Mouse (Mus musculus): ENCODE results near the gene Nfya. TPM values are rescaled to one million over a fixed set of nuclear protein-coding genes. Genes with fewer than 3 reads are reported as not detected.
"Not testable (repeated sequence)": the region's sequence is repeated elsewhere in the genome, so short reads cannot be mapped to it uniquely, and the experiment has no call there.

Gene Nfya
- total and polyA plus RNA-seq, 3 experiments, result 26.9 to 44.2 (median 29.3) TPM

DNA sequence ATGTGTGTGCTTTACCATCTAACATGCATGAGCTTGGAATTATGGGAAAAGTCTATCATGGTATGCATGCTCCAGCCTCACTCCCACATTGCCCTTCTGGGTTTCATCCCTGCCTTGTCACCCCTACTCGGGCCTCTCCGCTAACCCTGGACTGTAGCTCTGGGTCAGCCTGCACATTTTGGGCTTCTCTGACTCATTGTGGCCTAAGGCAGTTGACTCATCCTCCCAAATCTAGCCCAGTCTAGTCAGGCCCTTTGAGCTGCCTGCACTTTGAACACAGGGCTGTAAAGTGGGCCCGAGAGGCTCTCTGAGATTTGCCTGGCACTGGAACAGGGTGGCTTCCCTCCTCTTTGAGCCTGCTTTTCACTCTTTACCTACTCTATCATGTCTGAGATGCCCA is 53.9 kb downstream of the Nfya start:
- Histone ChIP-seq H3K9ac (ENCODE audit: insufficient read depth, low read depth) (no peak overlapping the region), H3K4me3 (replicated peaks in 1 of 3; ENCODE audit: low read depth in 2 of 3, low read length in 2 of 3, poor library complexity in 1 of 3) (no peak overlapping the region), H3K9me3 (replicated peaks; ENCODE audit: low read length) (no peaks in the 10 kb centered on the region), H3K4me2 (ENCODE audit: insufficient read depth, low read depth, poor library complexity, severe bottlenecking) (no peak overlapping the region), H3K36me3 (replicated peaks in 1 of 2; ENCODE audit: control insufficient read depth in 1 of 2, insufficient read depth in 1 of 2, low read length in 1 of 2) (no peaks in the 10 kb centered on the region), H3K4me1 (ENCODE audit: control insufficient read depth in 1 of 2, insufficient read depth in 2 of 2) (peaks cover 5 to 7% of the 10 kb centered on the region in 2 experiments; a peak in 2 of 4 replicates), H3K27ac (ENCODE audit: insufficient read depth, low read depth) (no peak overlapping the region), H3K79me2 (replicated peaks; ENCODE audit: control insufficient read depth, extremely low read depth, insufficient read depth, poor library complexity, severe bottlenecking) (no peaks in the 10 kb centered on the region), H3K27me3 (replicated peaks) (peaks cover 2% of the 10 kb centered on the region)
- DNase-seq (ENCODE audit: extremely low read depth), result peak; percentile 19
- in situ Hi-C loops (cut with MboI; ENCODE audit: low pct_ligation_motif_present, low pct_unique_long_range_greater_than_20kb, low sequenced_read_pairs) (no loop called here), dilution Hi-C loops (cut with MboI; ENCODE audit: extremely low pct_ligation_motif_present, extremely low pct_unique_long_range_greater_than_20kb, low sequenced_read_pairs) (no loop called here)
- peak; percentile 87 for TF ChIP-seq MEF2A (IDR thresholded peaks at IDR 0.05; ENCODE audit: borderline replicate concordance, low read depth, low read length)
- TF ChIP-seq NELFE (IDR thresholded peaks at IDR 0.05; ENCODE audit: low read depth, low read length), result no peak
- 0 out of 2 replicates have a peak, but pooled peaks have one; percentile 19 for TF ChIP-seq EP300 (IDR thresholded peaks at IDR 0.05; ENCODE audit: low read length)
- no peak for TF ChIP-seq ZMIZ1 (IDR thresholded peaks at IDR 0.05; ENCODE audit: low read depth, low read length)
- TF ChIP-seq IRF4 (IDR thresholded peaks at IDR 0.05; ENCODE audit: low read depth, low read length), result no peak
- TF ChIP-seq GABPA (IDR thresholded peaks at IDR 0.05; ENCODE audit: insufficient replicate concordance, low read depth, low read length), result no peak
- no peak for TF ChIP-seq ETS1 (conservative IDR thresholded peaks at IDR 0.05; ENCODE audit: low read depth, low read length)
- TF ChIP-seq HCFC1 (IDR thresholded peaks at IDR 0.05; ENCODE audit: low read depth, low read length), result no peak
- TF ChIP-seq USF1 (IDR thresholded peaks at IDR 0.05; ENCODE audit: low read depth, low read length), result no peak
- TF ChIP-seq SIN3A (IDR thresholded peaks at IDR 0.05; ENCODE audit: low read length), result no peak

DNA sequence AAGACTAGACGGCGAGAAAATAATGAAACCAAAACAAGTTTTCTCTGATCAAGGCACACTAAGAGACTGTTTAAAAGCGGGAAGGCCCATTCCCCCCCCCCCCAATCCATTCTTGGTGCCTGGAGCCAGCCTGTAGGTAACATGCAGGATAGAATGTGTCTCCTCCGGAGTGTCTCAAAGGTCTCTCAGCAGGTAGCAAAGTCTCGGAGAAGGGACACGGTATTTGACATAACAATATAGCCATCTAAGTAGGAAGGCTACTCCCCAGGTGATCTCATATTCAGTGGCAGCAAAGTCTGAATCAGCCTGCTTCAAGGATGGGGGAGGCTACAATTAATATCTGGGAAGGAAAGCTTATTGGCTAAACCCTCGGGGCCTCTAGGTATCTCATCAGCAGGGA is 56.7 kb downstream of the Nfya start:
- H3K79me2 ChIP-seq (replicated peaks; ENCODE audit: control insufficient read depth, extremely low read depth, insufficient read depth, poor library complexity, severe bottlenecking); H3K4me3 ChIP-seq (replicated peaks in 1 of 3; ENCODE audit: low read depth in 2 of 3, low read length in 2 of 3, poor library complexity in 1 of 3): not testable (repeated sequence)

GRCm38 (mm10) chr17:48350681-48351193 is 59.0 kb downstream of the Nfya start:
- no peak overlapping the region for H3K4me3 ChIP-seq (replicated peaks in 1 of 3; ENCODE audit: low read depth in 2 of 3, low read length in 2 of 3, poor library complexity in 1 of 3)
- DNase-seq (ENCODE audit: extremely low read depth), result no peak
- in situ Hi-C loops (cut with MboI; ENCODE audit: low pct_ligation_motif_present, low pct_unique_long_range_greater_than_20kb, low sequenced_read_pairs), result no loop called here
- H3K27ac ChIP-seq (ENCODE audit: insufficient read depth, low read depth), result no peak overlapping the region
- no peaks in the 10 kb centered on the region for H3K36me3 ChIP-seq (replicated peaks in 1 of 2; ENCODE audit: control insufficient read depth in 1 of 2, insufficient read depth in 1 of 2, low read length in 1 of 2)
- TF ChIP-seq UBTF (IDR thresholded peaks at IDR 0.05; ENCODE audit: low read depth, low read length), result no peak
- TF ChIP-seq ZMIZ1 (IDR thresholded peaks at IDR 0.05; ENCODE audit: low read depth, low read length), result no peak
- TF ChIP-seq GABPA (IDR thresholded peaks at IDR 0.05; ENCODE audit: insufficient replicate concordance, low read depth, low read length), result no peak
- no peak for TF ChIP-seq CTCF (conservative IDR thresholded peaks at IDR 0.05 in 1 of 2, IDR thresholded peaks at IDR 0.05 in 1 of 2; ENCODE audit: low read depth in 2 of 2, low read length in 2 of 2)
- no peak for TF ChIP-seq MXI1 (IDR thresholded peaks at IDR 0.05; ENCODE audit: low read depth, low read length)
- TF ChIP-seq MYC (IDR thresholded peaks at IDR 0.05; ENCODE audit: low read depth, low read length), result no peak
- TF ChIP-seq ETS1 (conservative IDR thresholded peaks at IDR 0.05; ENCODE audit: low read depth, low read length), result no peak
- TF ChIP-seq TBP (conservative IDR thresholded peaks at IDR 0.05; ENCODE audit: low read depth, low read length), result no peak
- TF ChIP-seq POLR2A (IDR thresholded peaks at IDR 0.05; ENCODE audit: low read depth, low read length), result no peak
- H3K9ac ChIP-seq (ENCODE audit: insufficient read depth, low read depth), result no peak overlapping the region
- dilution Hi-C loops (cut with MboI; ENCODE audit: extremely low pct_ligation_motif_present, extremely low pct_unique_long_range_greater_than_20kb, low sequenced_read_pairs), result no loop called here
- no peaks in the 10 kb centered on the region for H3K79me2 ChIP-seq (replicated peaks; ENCODE audit: control insufficient read depth, extremely low read depth, insufficient read depth, poor library complexity, severe bottlenecking)
- H3K4me1 ChIP-seq (ENCODE audit: control insufficient read depth in 1 of 2, insufficient read depth in 2 of 2), result peaks cover 2 to 9% of the 10 kb centered on the region in 2 experiments; a peak in 3 of 4 replicates
- H3K4me2 ChIP-seq (ENCODE audit: insufficient read depth, low read depth, poor library complexity, severe bottlenecking), result no peak overlapping the region
- no peaks in the 10 kb centered on the region for H3K9me3 ChIP-seq (replicated peaks; ENCODE audit: low read length)
- H3K27me3 ChIP-seq (replicated peaks), result peaks cover 2% of the 10 kb centered on the region

More for the DNA sequence above, 56.7 kb downstream of the Nfya start:
- DNase-seq (ENCODE audit: extremely low read depth); H3K9ac ChIP-seq (ENCODE audit: insufficient read depth, low read depth); in situ Hi-C loops (cut with MboI; ENCODE audit: low pct_ligation_motif_present, low pct_unique_long_range_greater_than_20kb, low sequenced_read_pairs); H3K27ac ChIP-seq (ENCODE audit: insufficient read depth, low read depth); H3K27me3 ChIP-seq (replicated peaks); H3K36me3 ChIP-seq (replicated peaks in 1 of 2; ENCODE audit: control insufficient read depth in 1 of 2, insufficient read depth in 1 of 2, low read length in 1 of 2); H3K9me3 ChIP-seq (replicated peaks; ENCODE audit: low read length); H3K4me2 ChIP-seq (ENCODE audit: insufficient read depth, low read depth, poor library complexity, severe bottlenecking); dilution Hi-C loops (cut with MboI; ENCODE audit: extremely low pct_ligation_motif_present, extremely low pct_unique_long_range_greater_than_20kb, low sequenced_read_pairs); H3K4me1 ChIP-seq (ENCODE audit: control insufficient read depth in 1 of 2, insufficient read depth in 2 of 2): not testable (repeated sequence)
